Mouse (Mus musculus) erythroblast, adult 5-6 weeks (primary cell): ENCODE measurements around the gene Pltp. TPM values are rescaled to one million over a fixed set of nuclear protein-coding genes. Genes with fewer than 3 reads are reported as not detected.
"Not testable (repeated sequence)": the region's sequence is repeated elsewhere in the genome, so short reads cannot be mapped to it uniquely, and the experiment has no call there.

Experiments used
- ATAC-seq: replicated peaks from 2 replicates; pipeline ENCODE4 v1.8.0; 2016; ENCODE audit warnings: moderate number of reproducible peaks, mild to moderate bottlenecking, moderate TSS enrichment, inconsistent platforms; ENCODE audit not compliant: poor library complexity, low FRiP score, severe bottlenecking
- total RNA-seq, 2 experiments: library from RNA; stranded (forward) in 1 of 2; stranded (reverse) in 1 of 2; fragments of 150-400 nt in 1 of 2; fragments of 200-764, 138-1000 nt in 1 of 2; gene quantifications; 2 replicates each; pipeline versions ENCODE4 v1.2.3 to v1.2.4; 2015 to 2017; ENCODE audit warnings: low replicate concordance in 2 of 2

Pltp gene
- total RNA-seq, 2 experiments from 2014 or later = 0.58 to 3.3 TPM

- no peak for ATAC-seq
These were observed 36.5 kb downstream of the Pltp start for GRCm38 (mm10) chr2:164821060-164821459.

GRCm38 (mm10) chr2:164817703-164818102 is 39.8 kb downstream of the Pltp start:
- no peak for ATAC-seq

GRCm38 (mm10) chr2:164817206-164817605 is 40.3 kb downstream of the Pltp start:
- no peak for ATAC-seq

- ATAC-seq = peak; percentile 66
These were observed 41.7 kb downstream of the Pltp start for GRCm38 (mm10) chr2:164815821-164816220.

- peak; percentile 59 for ATAC-seq
These were observed 42.2 kb downstream of the Pltp start for GRCm38 (mm10) chr2:164815348-164815747.

- ATAC-seq = no peak
These were observed 44.0 kb downstream of the Pltp start for GRCm38 (mm10) chr2:164813557-164813956.

- ATAC-seq = no peak
These were observed 50.9 kb downstream of the Pltp start for GRCm38 (mm10) chr2:164806614-164807013.

GRCm38 (mm10) chr2:164805332-164805718 is 52.2 kb downstream of the Pltp start:
- ATAC-seq = peak; percentile 70

GRCm38 (mm10) chr2:164804533-164805331 is 52.8 kb downstream of the Pltp start, which contains the start of the genes Acot8 and Zswim3:
Gene Acot8, minus strand, starts transcription at chr2:164804882.
Gene Zswim3, plus strand, starts transcription at chr2:164805098.
- ATAC-seq = peak; percentile 92

- ATAC-seq = no peak
These were observed 53.6 kb downstream of the Pltp start for GRCm38 (mm10) chr2:164803921-164804313.

- no peak for ATAC-seq
These were observed 54.1 kb downstream of the Pltp start for GRCm38 (mm10) chr2:164803201-164803920.

GRCm38 (mm10) chr2:164800252-164801004 is 57.1 kb downstream of the Pltp start:
- no peak for ATAC-seq

- ATAC-seq = not testable (repeated sequence)
These were observed 59.0 kb downstream of the Pltp start for GRCm38 (mm10) chr2:164798554-164798953.

- no peak for ATAC-seq
These were observed 61.6 kb downstream of the Pltp start for GRCm38 (mm10) chr2:164795868-164796267.

- ATAC-seq = peak; percentile 72
These were observed 63.2 kb downstream of the Pltp start for GRCm38 (mm10) chr2:164794293-164794692.

- peak; percentile 47; the same call in 1 of the 2 replicates for ATAC-seq
These were observed 63.7 kb downstream of the Pltp start for GRCm38 (mm10) chr2:164793772-164794171.

- ATAC-seq = peak; percentile 59
These were observed 64.3 kb downstream of the Pltp start for GRCm38 (mm10) chr2:164793236-164793635.

- ATAC-seq = 0 out of 2 replicates have a peak, but pooled peaks have one; percentile 6
These were observed 64.9 kb downstream of the Pltp start for GRCm38 (mm10) chr2:164792400-164793190.

GRCm38 (mm10) chr2:164791841-164792261 is 65.7 kb downstream of the Pltp start:
- no peak for ATAC-seq
